Mouse (Mus musculus) midbrain, embryonic 12.5 days (tissue): Measurements from ENCODE around the gene AL607142.1. TPM values are rescaled to one million over a fixed set of nuclear protein-coding genes. Genes with fewer than 3 reads are reported as not detected.

Source experiments
- ATAC-seq: fragments of 200-750 bp; cut with Nextera tagmentation; 2 replicates; pipeline ENCODE4 v1.8.0; 2017; ENCODE audit warnings: low read depth, moderate TSS enrichment, moderate library complexity; ENCODE audit not compliant: low FRiP score
- H3K27ac ChIP-seq: fragments of 300-500 bp; sonication (generic); replicated peaks from 2 replicates; pipeline ENCODE4 v1.5.1; 2016; ENCODE audit warnings: mild to moderate bottlenecking
- H3K27me3 ChIP-seq: fragments of 300-500 bp; sonication (generic); 2 replicates; pipeline ENCODE4 v1.6.1; 2016; ENCODE audit warnings: mild to moderate bottlenecking
- H3K36me3 ChIP-seq: fragments of 300-500 bp; sonication (generic); 2 replicates; pipeline ENCODE4 v1.6.1; 2016
- H3K4me1 ChIP-seq: fragments of 300-500 bp; sonication (generic); 2 replicates; pipeline ENCODE4 v1.6.1; 2016
- H3K4me2 ChIP-seq: fragments of 300-500 bp; sonication (generic); replicated peaks from 2 replicates; pipeline ENCODE4 v1.6.1; 2016; ENCODE audit warnings: mild to moderate bottlenecking, moderate library complexity
- H3K4me3 ChIP-seq: fragments of 300-500 bp; sonication (generic); 2 replicates; pipeline ENCODE4 v1.5.1; 2016; ENCODE audit warnings: mild to moderate bottlenecking
- H3K9ac ChIP-seq: fragments of 300-500 bp; sonication (generic); replicated peaks from 2 replicates; pipeline ENCODE4 v1.6.1; 2016; ENCODE audit warnings: mild to moderate bottlenecking, moderate library complexity
- H3K9me3 ChIP-seq: fragments of 300-500 bp; sonication (generic); 2 replicates; pipeline ENCODE4 v1.6.1; 2016; ENCODE audit warnings: mild to moderate bottlenecking
- WGBS: fragments of 180-500 bp; shearing (Covaris S2); methylation state at CpG from one replicate; pipeline ENCODE4 v1.1.7; 2016; 5-methylcytosine and 5-hydroxymethylcytosine counted together
- polyA plus RNA-seq: library from polyadenylated mRNA; unstranded; fragments of >200 nt; fragmentation: Nextera tagmentation; extraction: Ambion mirVana; gene quantifications from 2 replicates; pipeline ENCODE4 v1.2.1, GENCODE M21; 2016

AL607142.1 gene
- polyA plus RNA-seq, 1 experiment from 2014 or later, result not detected

- 63% methylated on average over 15 of the region's 15 CpGs for WGBS
- Histone ChIP-seq H3K9me3 (no peaks in the 10 kb centered on the region), H3K36me3 (no peaks in the 10 kb centered on the region), H3K9ac (no peak overlapping the region), H3K4me3 (no peak overlapping the region), H3K4me2 (no peak overlapping the region), H3K27me3 (no peaks in the 10 kb centered on the region), H3K4me1 (0 out of 2 replicates have a peak, but pooled peaks cover 4% of the 10 kb centered on the region), H3K27ac (no peak overlapping the region)
- no peak for ATAC-seq
These were observed 7.2 kb downstream of the AL607142.1 start for GRCm38 (mm10) chr4:120071842-120072507.

GRCm38 (mm10) chr4:120074061-120074460 is 9.3 kb downstream of the AL607142.1 start:
- WGBS, result 57% methylated on average over 5 of the region's 5 CpGs
- H3K4me1 ChIP-seq, result 0 out of 2 replicates have a peak, but pooled peaks cover 4% of the 10 kb centered on the region
- no peaks in the 10 kb centered on the region for H3K36me3 ChIP-seq
- H3K9ac ChIP-seq, result no peak overlapping the region
- H3K27ac ChIP-seq, result no peak overlapping the region
- ATAC-seq, result no peak
- H3K9me3 ChIP-seq, result no peaks in the 10 kb centered on the region
- H3K4me2 ChIP-seq, result no peak overlapping the region
- H3K27me3 ChIP-seq, result no peaks in the 10 kb centered on the region
- no peak overlapping the region for H3K4me3 ChIP-seq

GRCm38 (mm10) chr4:120077322-120077721 is 12.5 kb downstream of the AL607142.1 start:
- no peaks in the 10 kb centered on the region for H3K9me3 ChIP-seq
- H3K27me3 ChIP-seq, result no peaks in the 10 kb centered on the region
- 0 out of 2 replicates have a peak, but pooled peaks cover 4% of the 10 kb centered on the region for H3K4me1 ChIP-seq
- no peak overlapping the region for H3K27ac ChIP-seq
- H3K4me2 ChIP-seq, result no peak overlapping the region
- no peak overlapping the region for H3K9ac ChIP-seq
- no peak for ATAC-seq
- H3K36me3 ChIP-seq, result no peaks in the 10 kb centered on the region
- WGBS, result 89% methylated on average over 8 of the region's 8 CpGs
- no peak overlapping the region for H3K4me3 ChIP-seq

- Histone ChIP-seq H3K36me3 (no peaks in the 10 kb centered on the region), H3K4me3 (no peak overlapping the region), H3K27ac (no peak overlapping the region), H3K4me2 (no peak overlapping the region), H3K9ac (no peak overlapping the region), H3K9me3 (no peaks in the 10 kb centered on the region), H3K27me3 (no peaks in the 10 kb centered on the region), H3K4me1 (no peaks in the 10 kb centered on the region)
- WGBS, result 88% methylated on average over 5 of the region's 5 CpGs
- ATAC-seq, result no peak
These were observed 17.7 kb downstream of the AL607142.1 start for GRCm38 (mm10) chr4:120082527-120082926.

GRCm38 (mm10) chr4:120083700-120084099 is 18.9 kb downstream of the AL607142.1 start:
- no peak overlapping the region for H3K9ac ChIP-seq
- H3K27ac ChIP-seq, result no peak overlapping the region

GRCm38 (mm10) chr4:120089536-120089935 is 24.7 kb downstream of the AL607142.1 start:
- Histone ChIP-seq H3K4me2 (no peak overlapping the region), H3K4me1 (no peaks in the 10 kb centered on the region), H3K36me3 (no peaks in the 10 kb centered on the region), H3K27me3 (no peaks in the 10 kb centered on the region), H3K9me3 (no peaks in the 10 kb centered on the region), H3K9ac (no peak overlapping the region), H3K27ac (no peak overlapping the region), H3K4me3 (no peak overlapping the region)
- no peak for ATAC-seq
- 88% methylated on average over 8 of the region's 8 CpGs for WGBS

More at GRCm38 (mm10) chr4:120083700-120084099, 18.9 kb downstream of the AL607142.1 start:
- no peaks in the 10 kb centered on the region for H3K36me3 ChIP-seq
- no peaks in the 10 kb centered on the region for H3K27me3 ChIP-seq
- H3K9me3 ChIP-seq, result no peaks in the 10 kb centered on the region
- ATAC-seq, result no peak
- no peak overlapping the region for H3K4me3 ChIP-seq
- H3K4me2 ChIP-seq, result no peak overlapping the region
- H3K4me1 ChIP-seq, result no peaks in the 10 kb centered on the region
- 82% methylated on average over 3 of the region's 3 CpGs for WGBS

GRCm38 (mm10) chr4:120091997-120092783 is 27.4 kb downstream of the AL607142.1 start:
- 75% methylated on average over 1 of the region's 1 CpGs for WGBS
- Histone ChIP-seq H3K4me1 (no peaks in the 10 kb centered on the region), H3K27me3 (no peaks in the 10 kb centered on the region), H3K36me3 (no peaks in the 10 kb centered on the region), H3K9ac (no peak overlapping the region), H3K27ac (no peak overlapping the region), H3K4me2 (no peak overlapping the region), H3K4me3 (no peak overlapping the region), H3K9me3 (no peaks in the 10 kb centered on the region)
- ATAC-seq, result no peak

- Histone ChIP-seq H3K9me3 (0 out of 2 replicates have a peak, but pooled peaks cover 16% of the 10 kb centered on the region), H3K4me3 (no peak overlapping the region), H3K9ac (no peak overlapping the region), H3K36me3 (no peaks in the 10 kb centered on the region), H3K4me1 (no peaks in the 10 kb centered on the region), H3K27ac (no peak overlapping the region), H3K4me2 (no peak overlapping the region), H3K27me3 (no peaks in the 10 kb centered on the region)
- no peak for ATAC-seq
- WGBS, result 87% methylated on average over 19 of the region's 19 CpGs
These were observed 32.1 kb downstream of the AL607142.1 start for GRCm38 (mm10) chr4:120096935-120097334.

- H3K27me3 ChIP-seq, result no peaks in the 10 kb centered on the region
- no peak overlapping the region for H3K9ac ChIP-seq
- no peak for ATAC-seq
- no peak overlapping the region for H3K27ac ChIP-seq
- H3K9me3 ChIP-seq, result 0 out of 2 replicates have a peak, but pooled peaks cover 16% of the 10 kb centered on the region
- H3K36me3 ChIP-seq, result no peaks in the 10 kb centered on the region
- H3K4me2 ChIP-seq, result no peak overlapping the region
- H3K4me3 ChIP-seq, result no peak overlapping the region
- no peaks in the 10 kb centered on the region for H3K4me1 ChIP-seq
These were observed 36.4 kb downstream of the AL607142.1 start for GRCm38 (mm10) chr4:120101186-120101585.

GRCm38 (mm10) chr4:120104599-120104998 is 39.8 kb downstream of the AL607142.1 start:
- no peaks in the 10 kb centered on the region for H3K27me3 ChIP-seq
- no peak overlapping the region for H3K27ac ChIP-seq
- no peaks in the 10 kb centered on the region for H3K4me1 ChIP-seq
- no peaks in the 10 kb centered on the region for H3K36me3 ChIP-seq
- no peak overlapping the region for H3K4me3 ChIP-seq
- 54% methylated on average over 5 of the region's 5 CpGs for WGBS
- H3K9ac ChIP-seq, result no peak overlapping the region
- ATAC-seq, result no peak
- H3K9me3 ChIP-seq, result 0 out of 2 replicates have a peak, but pooled peaks cover 3% of the 10 kb centered on the region
- no peak overlapping the region for H3K4me2 ChIP-seq

GRCm38 (mm10) chr4:120106362-120106761 is 41.6 kb downstream of the AL607142.1 start:
- Histone ChIP-seq H3K9ac (no peak overlapping the region), H3K4me2 (no peak overlapping the region), H3K36me3 (no peaks in the 10 kb centered on the region), H3K9me3 (no peaks in the 10 kb centered on the region), H3K4me1 (no peaks in the 10 kb centered on the region), H3K4me3 (no peak overlapping the region), H3K27me3 (no peaks in the 10 kb centered on the region), H3K27ac (no peak overlapping the region)
- WGBS, result 92% methylated on average over 3 of the region's 3 CpGs
- ATAC-seq, result no peak

GRCm38 (mm10) chr4:120107787-120108186 is 43.0 kb downstream of the AL607142.1 start:
- no peak overlapping the region for H3K4me2 ChIP-seq
- H3K36me3 ChIP-seq, result no peaks in the 10 kb centered on the region
- no peaks in the 10 kb centered on the region for H3K9me3 ChIP-seq
- H3K4me3 ChIP-seq, result no peak overlapping the region
- no peak overlapping the region for H3K27ac ChIP-seq
- no peak for ATAC-seq
- 73% methylated on average over 8 of the region's 8 CpGs for WGBS
- H3K9ac ChIP-seq, result no peak overlapping the region
- H3K27me3 ChIP-seq, result no peaks in the 10 kb centered on the region
- H3K4me1 ChIP-seq, result no peaks in the 10 kb centered on the region
